Mouse (Mus musculus): Measurements from ENCODE around the gene Esd. TPM values are rescaled to one million over a fixed set of nuclear protein-coding genes. Genes with fewer than 3 reads are reported as not detected.

Esd gene
- polyA plus RNA-seq, 1 experiment from 2014 or later = 336 TPM

GRCm38 (mm10) chr14:74787717-74788116 lies 55.6 kb downstream of the Esd start:
- H3K4me2 ChIP-seq (ENCODE audit: low read depth, low read length, severe bottlenecking) = no peak overlapping the region
- H3K27me3 ChIP-seq (ENCODE audit: control insufficient read depth, insufficient read depth, low read length) = no peaks in the 10 kb centered on the region
- no peaks in the 10 kb centered on the region for H3K4me1 ChIP-seq (replicated peaks; ENCODE audit: control insufficient read depth, insufficient read depth, low read length)
- no peak overlapping the region for H3K4me3 ChIP-seq (ENCODE audit: low read depth, low read length)
- H3K9ac ChIP-seq (ENCODE audit: low read length) = no peak overlapping the region
- ATAC-seq (replicated peaks; ENCODE audit: low FRiP score) = no peak
- 81% methylated on average over 3 of the region's 3 CpGs for WGBS
- H3K9me3 ChIP-seq (ENCODE audit: control insufficient read depth, low read length) = no peaks in the 10 kb centered on the region
- H3K27ac ChIP-seq (ENCODE audit: low read depth, low read length) = no peak overlapping the region
- no peaks in the 10 kb centered on the region for H3K36me3 ChIP-seq (ENCODE audit: control insufficient read depth, insufficient read depth, low read length)
- no peak for DNase-seq (ENCODE audit: low spot score)

GRCm38 (mm10) chr14:74788766-74789165 lies 56.7 kb downstream of the Esd start:
- no peaks in the 10 kb centered on the region for H3K9me3 ChIP-seq (ENCODE audit: control insufficient read depth, low read length)
- no peak for DNase-seq (ENCODE audit: low spot score)
- H3K4me1 ChIP-seq (replicated peaks; ENCODE audit: control insufficient read depth, insufficient read depth, low read length) = no peaks in the 10 kb centered on the region
- no peaks in the 10 kb centered on the region for H3K27me3 ChIP-seq (ENCODE audit: control insufficient read depth, insufficient read depth, low read length)
- no peak overlapping the region for H3K27ac ChIP-seq (ENCODE audit: low read depth, low read length)
- H3K36me3 ChIP-seq (ENCODE audit: control insufficient read depth, insufficient read depth, low read length) = no peaks in the 10 kb centered on the region
- no peak overlapping the region for H3K4me3 ChIP-seq (ENCODE audit: low read depth, low read length)
- H3K4me2 ChIP-seq (ENCODE audit: low read depth, low read length, severe bottlenecking) = no peak overlapping the region
- ATAC-seq (replicated peaks; ENCODE audit: low FRiP score) = no peak
- 90% methylated on average over 8 of the region's 8 CpGs for WGBS
- no peak overlapping the region for H3K9ac ChIP-seq (ENCODE audit: low read length)

GRCm38 (mm10) chr14:74790535-74790934 lies 58.4 kb downstream of the Esd start:
- Histone ChIP-seq H3K9ac (ENCODE audit: low read length) (no peak overlapping the region), H3K4me2 (ENCODE audit: low read depth, low read length, severe bottlenecking) (no peak overlapping the region), H3K4me3 (ENCODE audit: low read depth, low read length) (no peak overlapping the region), H3K9me3 (ENCODE audit: control insufficient read depth, low read length) (no peaks in the 10 kb centered on the region), H3K27me3 (ENCODE audit: control insufficient read depth, insufficient read depth, low read length) (no peaks in the 10 kb centered on the region), H3K27ac (ENCODE audit: low read depth, low read length) (no peak overlapping the region), H3K36me3 (ENCODE audit: control insufficient read depth, insufficient read depth, low read length) (no peaks in the 10 kb centered on the region), H3K4me1 (replicated peaks; ENCODE audit: control insufficient read depth, insufficient read depth, low read length) (no peaks in the 10 kb centered on the region)
- WGBS = 71% methylated on average over 5 of the region's 5 CpGs
- DNase-seq (ENCODE audit: low spot score) (no peak), ATAC-seq (replicated peaks; ENCODE audit: low FRiP score) (no peak)

GRCm38 (mm10) chr14:74792793-74793192 lies 60.7 kb downstream of the Esd start:
- Histone ChIP-seq H3K36me3 (ENCODE audit: control insufficient read depth, insufficient read depth, low read length) (no peaks in the 10 kb centered on the region), H3K9me3 (ENCODE audit: control insufficient read depth, low read length) (no peaks in the 10 kb centered on the region), H3K4me3 (ENCODE audit: low read depth, low read length) (no peak overlapping the region), H3K27ac (ENCODE audit: low read depth, low read length) (no peak overlapping the region), H3K27me3 (ENCODE audit: control insufficient read depth, insufficient read depth, low read length) (no peaks in the 10 kb centered on the region), H3K9ac (ENCODE audit: low read length) (no peak overlapping the region), H3K4me1 (replicated peaks; ENCODE audit: control insufficient read depth, insufficient read depth, low read length) (no peaks in the 10 kb centered on the region), H3K4me2 (ENCODE audit: low read depth, low read length, severe bottlenecking) (no peak overlapping the region)
- no peak for ATAC-seq (replicated peaks; ENCODE audit: low FRiP score)
- 85% methylated on average over 6 of the region's 6 CpGs for WGBS
- no peak for DNase-seq (ENCODE audit: low spot score)

- Histone ChIP-seq H3K27ac (ENCODE audit: low read depth, low read length) (no peak overlapping the region), H3K27me3 (ENCODE audit: control insufficient read depth, insufficient read depth, low read length) (no peaks in the 10 kb centered on the region), H3K9me3 (ENCODE audit: control insufficient read depth, low read length) (no peaks in the 10 kb centered on the region), H3K9ac (ENCODE audit: low read length) (no peak overlapping the region), H3K4me2 (ENCODE audit: low read depth, low read length, severe bottlenecking) (no peak overlapping the region), H3K4me1 (replicated peaks; ENCODE audit: control insufficient read depth, insufficient read depth, low read length) (no peaks in the 10 kb centered on the region), H3K4me3 (ENCODE audit: low read depth, low read length) (no peak overlapping the region), H3K36me3 (ENCODE audit: control insufficient read depth, insufficient read depth, low read length) (no peaks in the 10 kb centered on the region)
- no peak for ATAC-seq (replicated peaks; ENCODE audit: low FRiP score)
- 84% methylated on average over 12 of the region's 12 CpGs for WGBS
- DNase-seq (ENCODE audit: low spot score) = no peak
Measured at GRCm38 (mm10) chr14:74794931-74795330, 62.8 kb downstream of the Esd start.

GRCm38 (mm10) chr14:74797386-74798062 lies 65.4 kb downstream of the Esd start:
- no peaks in the 10 kb centered on the region; the same call in 1 of the 2 replicates for H3K9me3 ChIP-seq (ENCODE audit: control insufficient read depth, low read length)
- WGBS = 79% methylated on average over 10 of the region's 10 CpGs
- no peaks in the 10 kb centered on the region for H3K27me3 ChIP-seq (ENCODE audit: control insufficient read depth, insufficient read depth, low read length)
- DNase-seq (ENCODE audit: low spot score) (no peak), ATAC-seq (replicated peaks; ENCODE audit: low FRiP score) (no peak)
- no peak overlapping the region for H3K27ac ChIP-seq (ENCODE audit: low read depth, low read length)
- no peak overlapping the region for H3K9ac ChIP-seq (ENCODE audit: low read length)
- no peaks in the 10 kb centered on the region for H3K4me1 ChIP-seq (replicated peaks; ENCODE audit: control insufficient read depth, insufficient read depth, low read length)
- H3K4me2 ChIP-seq (ENCODE audit: low read depth, low read length, severe bottlenecking) = no peak overlapping the region
- no peak overlapping the region for H3K4me3 ChIP-seq (ENCODE audit: low read depth, low read length)
- no peaks in the 10 kb centered on the region for H3K36me3 ChIP-seq (ENCODE audit: control insufficient read depth, insufficient read depth, low read length)

GRCm38 (mm10) chr14:74798063-74798890 lies 66.2 kb downstream of the Esd start:
- Histone ChIP-seq H3K27ac (ENCODE audit: low read depth, low read length) (no peak overlapping the region), H3K36me3 (ENCODE audit: control insufficient read depth, insufficient read depth, low read length) (no peaks in the 10 kb centered on the region), H3K4me1 (replicated peaks; ENCODE audit: control insufficient read depth, insufficient read depth, low read length) (no peaks in the 10 kb centered on the region), H3K9me3 (ENCODE audit: control insufficient read depth, low read length) (no peaks in the 10 kb centered on the region; the same call in 1 of the 2 replicates), H3K9ac (ENCODE audit: low read length) (no peak overlapping the region), H3K27me3 (ENCODE audit: control insufficient read depth, insufficient read depth, low read length) (no peaks in the 10 kb centered on the region), H3K4me2 (ENCODE audit: low read depth, low read length, severe bottlenecking) (no peak overlapping the region), H3K4me3 (ENCODE audit: low read depth, low read length) (no peak overlapping the region)
- ATAC-seq (replicated peaks; ENCODE audit: low FRiP score) = 0 out of 2 replicates have a peak, but pooled peaks have one; percentile 46
- DNase-seq (ENCODE audit: low spot score) = no peak
- WGBS = 72% methylated on average over 16 of the region's 16 CpGs

All from forebrain, embryonic 11.5 days (tissue).